Mouse (Mus musculus) liver, embryonic 14.5 days (tissue): ENCODE results near the gene Lgals3.

Source experiments
- CTCF ChIP-seq: IDR thresholded peaks from 2 replicates; pipeline ENCODE4 v1.5.1; 2016; ENCODE audit warnings: antibody characterized with exemption, low read depth, control low read depth
- EP300 ChIP-seq: IDR thresholded peaks from 2 replicates; pipeline ENCODE4 v1.6.1; 2016; ENCODE audit warnings: antibody characterized with exemption, low read depth

GRCm38 (mm10) chr14:47383911-47384310, 16.4 kb downstream of the Lgals3 start:
- TF ChIP-seq CTCF (no peak), EP300 (no peak)
